Mouse (Mus musculus) stomach, postnatal 0 days (tissue): ENCODE results near the gene Homer2. TPM values are rescaled to one million over a fixed set of nuclear protein-coding genes. Genes with fewer than 3 reads are reported as not detected.
A peak's percentile ranks its signal among the peaks of the same experiment; 100 is the strongest.

Experiments
- ATAC-seq: fragments of 200-750 bp; cut with Nextera tagmentation; 2 replicates; pipeline ENCODE4 v1.8.0; 2017; ENCODE audit not compliant: low FRiP score, low TSS enrichment
- DNase-seq: peaks from one replicate; pipeline ENCODE4 v3.0.0-alpha.2; 2016; ENCODE audit warnings: low spot score
- H3K27ac ChIP-seq: fragments of 300-500 bp; sonication (generic); replicated peaks from 2 replicates; pipeline ENCODE4 v1.5.1; 2014; ENCODE audit warnings: mild to moderate bottlenecking, control low read depth
- H3K27me3 ChIP-seq: fragments of 300-500 bp; sonication (generic); 2 replicates; pipeline ENCODE4 v1.6.1; 2014; ENCODE audit warnings: low read length; ENCODE audit not compliant: control insufficient read depth, insufficient read depth
- H3K36me3 ChIP-seq: fragments of 300-500 bp; sonication (generic); 2 replicates; pipeline ENCODE4 v1.6.1; 2014; ENCODE audit warnings: low read length, mixed read lengths; ENCODE audit not compliant: control insufficient read depth, insufficient read depth
- H3K4me1 ChIP-seq: fragments of 300-500 bp; sonication (generic); replicated peaks from 2 replicates; pipeline ENCODE4 v1.6.1; 2014; ENCODE audit warnings: antibody characterized with exemption; ENCODE audit not compliant: control insufficient read depth, insufficient read depth
- H3K4me2 ChIP-seq: fragments of 300-500 bp; sonication (generic); replicated peaks from 2 replicates; pipeline ENCODE4 v1.6.1; 2014; ENCODE audit warnings: low read depth, mild to moderate bottlenecking, control low read depth, moderate library complexity
- H3K4me3 ChIP-seq: fragments of 300-500 bp; sonication (generic); 2 replicates; pipeline ENCODE4 v1.5.1; 2014; ENCODE audit warnings: low read depth, low read length, control low read depth
- H3K9ac ChIP-seq: fragments of 300-500 bp; sonication (generic); 2 replicates; pipeline ENCODE4 v1.6.1; 2014; ENCODE audit warnings: mild to moderate bottlenecking, low read length, control low read depth, mixed read lengths
- H3K9me3 ChIP-seq: fragments of 300-500 bp; sonication (generic); 2 replicates; pipeline ENCODE4 v1.6.1; 2016; ENCODE audit warnings: low read length; ENCODE audit not compliant: control insufficient read depth
- CTCF ChIP-seq: IDR thresholded peaks from 2 replicates; pipeline ENCODE4 v1.5.1; 2016; ENCODE audit warnings: antibody characterized with exemption, low read depth, mild to moderate bottlenecking, moderate library complexity
- EP300 ChIP-seq: optimal IDR thresholded peaks from 2 replicates; pipeline ENCODE3; 2016; ENCODE audit warnings: antibody characterized with exemption
- WGBS: fragments of 180-500 bp; shearing (Covaris S2); extraction: QIAGEN DNeasy Blood & Tissue Kit; methylation state at CpG from one replicate; pipeline ENCODE4 v1.1.7; 2014; 5-methylcytosine and 5-hydroxymethylcytosine counted together
- polyA plus RNA-seq: library from polyadenylated mRNA; unstranded; fragments of >200 nt; fragmentation: Nextera tagmentation; extraction: Ambion mirVana; gene quantifications from 2 replicates; pipeline ENCODE4 v1.2.1, GENCODE M21; 2015

The Homer2 gene
- polyA plus RNA-seq, 1 experiment from 2014 or later = 47.4 TPM

- DNase-seq (no peak), ATAC-seq (no peak)
- Histone ChIP-seq H3K9me3 (no peaks in the 10 kb centered on the region), H3K4me1 (0 out of 2 replicates have a peak, but pooled peaks cover 2% of the 10 kb centered on the region), H3K4me3 (no peak overlapping the region), H3K27ac (no peak overlapping the region), H3K36me3 (no peaks in the 10 kb centered on the region), H3K4me2 (no peak overlapping the region), H3K9ac (no peak overlapping the region), H3K27me3 (no peaks in the 10 kb centered on the region)
- TF ChIP-seq CTCF = no peak
- TF ChIP-seq EP300 = no peak
- WGBS = 76% methylated on average over 16 of the region's 16 CpGs
Measured at GRCm38 (mm10) chr7:81695763-81696533, 11.4 kb downstream of the Homer2 start.

- no peaks in the 10 kb centered on the region for H3K27me3 ChIP-seq
- H3K36me3 ChIP-seq = no peaks in the 10 kb centered on the region
- WGBS = 64% methylated on average over 5 of the region's 5 CpGs
- no peak overlapping the region for H3K9ac ChIP-seq
- H3K4me2 ChIP-seq = no peak overlapping the region
- H3K9me3 ChIP-seq = no peaks in the 10 kb centered on the region
- H3K4me3 ChIP-seq = no peak overlapping the region
- no peak for TF ChIP-seq EP300
- TF ChIP-seq CTCF = no peak
- H3K4me1 ChIP-seq = 0 out of 2 replicates have a peak, but pooled peaks cover 2% of the 10 kb centered on the region
- H3K27ac ChIP-seq = no peak overlapping the region
- ATAC-seq = peak; percentile 60
- DNase-seq = peak; percentile 47
Measured at GRCm38 (mm10) chr7:81691067-81691466, 16.3 kb downstream of the Homer2 start.

GRCm38 (mm10) chr7:81689116-81689681, 18.1 kb downstream of the Homer2 start:
- no peak for DNase-seq
- WGBS = 73% methylated on average over 8 of the region's 8 CpGs
- no peaks in the 10 kb centered on the region for H3K36me3 ChIP-seq
- H3K9ac ChIP-seq = no peak overlapping the region
- ATAC-seq = no peak
- no peaks in the 10 kb centered on the region for H3K27me3 ChIP-seq
- no peak for TF ChIP-seq CTCF
- no peak for TF ChIP-seq EP300
- H3K4me2 ChIP-seq = no peak overlapping the region
- H3K4me3 ChIP-seq = no peak overlapping the region
- 0 out of 2 replicates have a peak, but pooled peaks cover 2% of the 10 kb centered on the region for H3K4me1 ChIP-seq
- no peaks in the 10 kb centered on the region for H3K9me3 ChIP-seq
- H3K27ac ChIP-seq = no peak overlapping the region

- ATAC-seq (no peak), DNase-seq (no peak)
- no peaks in the 10 kb centered on the region for H3K9me3 ChIP-seq
- H3K9ac ChIP-seq = no peak overlapping the region
- no peak overlapping the region for H3K27ac ChIP-seq
- no peak overlapping the region for H3K4me3 ChIP-seq
- no peaks in the 10 kb centered on the region for H3K36me3 ChIP-seq
- H3K4me1 ChIP-seq = 0 out of 2 replicates have a peak, but pooled peaks cover 2% of the 10 kb centered on the region
- WGBS = 69% methylated on average over 9 of the region's 9 CpGs
- H3K4me2 ChIP-seq = no peak overlapping the region
- TF ChIP-seq EP300 = no peak
- no peak for TF ChIP-seq CTCF
- H3K27me3 ChIP-seq = no peaks in the 10 kb centered on the region
Measured at GRCm38 (mm10) chr7:81688378-81688777, 18.9 kb downstream of the Homer2 start.

- peak; percentile 45 for ATAC-seq
- Histone ChIP-seq H3K27ac (no peak overlapping the region), H3K36me3 (no peaks in the 10 kb centered on the region), H3K4me3 (no peak overlapping the region), H3K4me2 (no peak overlapping the region), H3K9me3 (no peaks in the 10 kb centered on the region), H3K27me3 (no peaks in the 10 kb centered on the region), H3K4me1 (0 out of 2 replicates have a peak, but pooled peaks cover under 1% of the 10 kb centered on the region), H3K9ac (no peak overlapping the region)
- TF ChIP-seq EP300 (no peak), CTCF (no peak)
- 61% methylated on average over 6 of the region's 6 CpGs for WGBS
- no peak for DNase-seq
Measured at GRCm38 (mm10) chr7:81687684-81688316, 19.5 kb downstream of the Homer2 start.
